8 mouse cellular contexts compared by ENCODE assay signal in the genomic region with DNA sequence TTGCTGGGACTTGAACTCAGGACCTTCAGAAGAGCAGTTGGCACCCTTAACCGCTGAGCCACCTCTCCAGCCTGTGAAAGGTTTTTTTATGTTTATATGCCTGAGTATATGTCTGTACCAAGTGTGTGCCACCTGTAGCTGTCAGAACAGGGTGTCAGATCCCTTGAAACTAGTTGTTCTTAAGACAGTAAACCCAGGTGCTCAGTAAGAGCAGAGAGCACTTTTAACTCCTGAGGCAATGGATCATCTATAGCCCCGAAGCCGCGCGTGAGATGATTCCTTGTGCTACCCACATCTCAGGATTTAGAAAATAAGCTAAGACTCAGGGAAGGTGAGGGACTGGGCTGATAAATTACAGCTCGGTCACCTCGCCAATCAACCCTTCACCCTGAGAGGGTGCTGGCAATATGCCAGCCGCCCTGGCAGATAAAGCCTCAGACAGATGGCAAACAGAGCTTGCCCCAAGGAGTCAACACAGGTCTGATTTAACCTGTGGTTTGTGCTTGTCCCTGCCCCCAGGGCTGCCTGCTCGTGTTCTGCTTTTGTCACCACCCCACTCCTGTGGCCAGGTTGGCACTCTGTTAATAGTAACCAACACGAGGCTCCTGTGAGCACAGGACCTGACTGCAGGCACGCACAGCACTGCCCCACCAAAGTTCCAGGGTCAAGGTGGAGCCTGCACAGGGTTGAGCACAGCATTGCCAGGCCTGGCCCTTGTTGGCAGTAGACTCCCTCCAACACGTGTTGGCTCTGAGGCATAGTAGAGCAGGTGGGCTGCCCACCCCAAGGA. TPM values are rescaled to one million over a fixed set of nuclear protein-coding genes. Genes with fewer than 3 reads are reported as not detected.
A peak's percentile ranks its signal among the peaks of the same experiment; 100 is the strongest.
DNase-seq lines count a peak whose midpoint lies in the region; ATAC-seq and TF ChIP-seq lines count a peak whose summit lies in the region.

No protein-coding gene starts in this region.

- ATAC-seq in embryonic facial prominence, embryonic 15.5 days (ENCODE audit: insufficient number of reproducible peaks, low FRiP score, low TSS enrichment, low read depth): peak; percentile 35; the same call in 1 of the 2 replicates
- ATAC-seq in lung, postnatal 0 days: peak; percentile 83
- no peak for ATAC-seq in activated CD4-positive, CD25-positive, alpha-beta regulatory T cell, adult 4 months

- peak; percentile 32; the same call in 1 of the 2 replicates for TF ChIP-seq EP300 in lung, postnatal 0 days (IDR thresholded peaks at IDR 0.05)

- H3K4me3 ChIP-seq in embryonic facial prominence, embryonic 15.5 days (replicated peaks): no peak overlapping the region
- no peak overlapping the region for H3K4me3 ChIP-seq in lung, postnatal 0 days (ENCODE audit: low read depth, low read length)

- DNase-seq in adrenal gland, postnatal 10 days: peak; percentile 76
- DNase-seq in adrenal gland, postnatal 4 days (ENCODE audit: low spot score in 2 of 2): no peak
- peak; percentile 22 to 23 for DNase-seq in B cell, adult 2 months
- peak; percentile 90 for DNase-seq in kidney, adult 11 months
- peak; percentile 76 for DNase-seq in lung, postnatal 0 days (ENCODE audit: low spot score)
- no peak for DNase-seq in thymus, postnatal 25 days

- no peak overlapping the region for H3K4me2 ChIP-seq in embryonic facial prominence, embryonic 15.5 days (replicated peaks)
- H3K4me2 ChIP-seq in lung, postnatal 0 days (replicated peaks; ENCODE audit: low read depth, low read length): no peak overlapping the region

- no peaks in the 10 kb centered on the region for H3K27me3 ChIP-seq in embryonic facial prominence, embryonic 15.5 days
- H3K27me3 ChIP-seq in lung, postnatal 0 days (replicated peaks; ENCODE audit: insufficient read depth, low read length): no peaks in the 10 kb centered on the region

- no peak overlapping the region for H3K27ac ChIP-seq in embryonic facial prominence, embryonic 15.5 days (replicated peaks)
- peak overlapping the region; percentile 44; the same call in 1 of the 2 replicates for H3K27ac ChIP-seq in lung, postnatal 0 days (ENCODE audit: low read length)

- TF ChIP-seq CTCF in lung, postnatal 0 days (IDR thresholded peaks at IDR 0.05): no peak

- no peaks in the 10 kb centered on the region for H3K9me3 ChIP-seq in embryonic facial prominence, embryonic 15.5 days (replicated peaks)
- no peaks in the 10 kb centered on the region for H3K9me3 ChIP-seq in lung, postnatal 0 days (ENCODE audit: low read length)

- 63% methylated on average over 12 of the region's 12 CpGs for WGBS in embryonic facial prominence, embryonic 15.5 days
- WGBS in lung, postnatal 0 days: 40% methylated on average over 12 of the region's 12 CpGs

- peaks cover 51% of the 10 kb centered on the region for H3K36me3 ChIP-seq in embryonic facial prominence, embryonic 15.5 days
- H3K36me3 ChIP-seq in lung, postnatal 0 days (ENCODE audit: insufficient read depth, low read length): peaks cover 20% of the 10 kb centered on the region; the same call in 1 of the 2 replicates

- H3K9ac ChIP-seq in embryonic facial prominence, embryonic 15.5 days: no peak overlapping the region
- no peak overlapping the region for H3K9ac ChIP-seq in lung, postnatal 0 days (replicated peaks; ENCODE audit: low read depth)

- H3K4me1 ChIP-seq in embryonic facial prominence, embryonic 15.5 days: peaks cover 8% of the 10 kb centered on the region; the same call in 1 of the 2 replicates
- H3K4me1 ChIP-seq in lung, postnatal 0 days (ENCODE audit: insufficient read depth, low read depth, low read length): 0 out of 2 replicates have a peak, but pooled peaks cover 3% of the 10 kb centered on the region

RNA-seq across cellular contexts. Expression of gene Srsf3, which starts 13.5 kb away (rescaled TPM):
- 100 to 1,000 TPM; 144 to 193 TPM for total RNA-seq in adrenal gland, postnatal 10 days (2021)
- 100 to 1,000 TPM; 235 to 271 TPM for total RNA-seq in adrenal gland, postnatal 4 days (2021)
- polyA plus RNA-seq in embryonic facial prominence, embryonic 15.5 days (2015; fragmentation: Nextera tagmentation; extraction: Ambion mirVana): 485 and 487 TPM in 2 replicates
- 229 and 238 TPM in 2 replicates for polyA plus RNA-seq in lung, postnatal 0 days (2015; fragmentation: Nextera tagmentation; extraction: Ambion mirVana)
- 100 to 1,000 TPM; 265 to 364 TPM for polyA plus RNA-seq in activated CD4-positive, CD25-positive, alpha-beta regulatory T cell, adult 4 months (2017; shearing (Covaris generic))

RNA-seq across cellular contexts. Expression of gene Stk38, which starts 38.1 kb away (rescaled TPM):
- total RNA-seq in adrenal gland, postnatal 10 days (2021): 10 to 100 TPM; 55.0 to 76.8 TPM
- 10 to 100 TPM; 90.2 to 94.9 TPM for total RNA-seq in adrenal gland, postnatal 4 days (2021)
- 111 and 122 TPM in 2 replicates for polyA plus RNA-seq in embryonic facial prominence, embryonic 15.5 days (2015; fragmentation: Nextera tagmentation; extraction: Ambion mirVana)
- 60.3 and 61.1 TPM in 2 replicates for polyA plus RNA-seq in lung, postnatal 0 days (2015; fragmentation: Nextera tagmentation; extraction: Ambion mirVana)
- polyA plus RNA-seq in activated CD4-positive, CD25-positive, alpha-beta regulatory T cell, adult 4 months (2017; shearing (Covaris generic)): 100 to 1,000 TPM; 196 to 222 TPM

RNA-seq across cellular contexts. Expression of gene Cdkn1a, which starts 44.8 kb away (rescaled TPM):
- 100 to 1,000 TPM in 1 of 2 experiments, 10 to 100 TPM in 1; 46.6 to 201 TPM for total RNA-seq in adrenal gland, postnatal 10 days (2021)
- total RNA-seq in adrenal gland, postnatal 4 days (2021): 10 to 100 TPM; 33.7 to 36.0 TPM
- 347 and 357 TPM in 2 replicates for polyA plus RNA-seq in embryonic facial prominence, embryonic 15.5 days (2015; fragmentation: Nextera tagmentation; extraction: Ambion mirVana)
- polyA plus RNA-seq in lung, postnatal 0 days (2015; fragmentation: Nextera tagmentation; extraction: Ambion mirVana): 106 and 177 TPM in 2 replicates
- 10 to 100 TPM in 1 of 2 experiments, 1 to 10 TPM in 1; 7.5 to 12.1 TPM for polyA plus RNA-seq in activated CD4-positive, CD25-positive, alpha-beta regulatory T cell, adult 4 months (2017; shearing (Covaris generic))

Comparison
In these comparisons a context has a peak if more than half of its experiments do, and no peak if none do; other contexts are left out.
1. DNase-seq: peak in adrenal gland, postnatal 10 days (single experiment), B cell, adult 2 months (2 of 2), kidney, adult 11 months (single experiment) and lung, postnatal 0 days (single experiment); none in adrenal gland, postnatal 4 days (0 of 2) and thymus, postnatal 25 days (single experiment).